Mouse (Mus musculus) olfactory bulb, adult 2 months (tissue): ENCODE measurements around the gene Mras.

ENCODE experiments used
- CTCF ChIP-seq: fragments of 200-500 bp; IDR thresholded peaks from 2 replicates; pipeline ENCODE4 v1.5.1; 2012; ENCODE audit warnings: low read depth, mild to moderate bottlenecking, low read length, moderate library complexity; ENCODE audit not compliant: insufficient read depth
- POLR2A ChIP-seq: fragments of 200-500 bp; IDR thresholded peaks from 2 replicates; pipeline ENCODE4 v1.6.1; 2012; ENCODE audit warnings: mild to moderate bottlenecking, low read depth, low read length, moderate library complexity; ENCODE audit not compliant: insufficient read depth

GRCm38 (mm10) chr9:99484632-99485031 lies 47.5 kb upstream of the Mras start:
- TF ChIP-seq POLR2A (no peak), CTCF (no peak)
